Mouse (Mus musculus): ENCODE measurements around the gene Fkbp1a.

DNA sequence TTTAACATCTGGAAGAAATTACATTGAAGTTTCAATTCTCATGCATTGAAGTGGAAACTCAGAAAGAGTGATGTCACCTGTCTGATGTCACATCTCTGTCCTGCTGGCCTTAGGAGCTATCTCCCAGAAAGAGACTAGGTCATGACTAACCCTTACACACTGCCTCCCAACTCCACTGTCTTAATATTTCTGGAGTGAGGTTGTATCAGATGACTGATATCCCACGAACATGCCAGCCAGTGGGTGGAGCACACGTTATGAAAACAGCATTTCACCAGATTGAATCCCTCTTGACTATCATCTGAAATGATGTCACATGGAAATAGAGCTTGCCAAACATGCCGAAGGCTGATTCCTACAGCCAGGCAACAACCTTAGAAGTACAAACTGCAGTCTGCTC, 22.7 kb downstream of the Fkbp1a start:
- no peak for TF ChIP-seq POLR2A (IDR thresholded peaks at IDR 0.05; ENCODE audit: borderline replicate concordance, extremely low read depth, insufficient read depth, insufficient read length, poor library complexity, severe bottlenecking)
- no peak for TF ChIP-seq CTCF (IDR thresholded peaks at IDR 0.05; ENCODE audit: borderline replicate concordance, extremely low read depth, insufficient read depth, insufficient read length)
